Mouse (Mus musculus): ENCODE measurements around the gene Cox8b. TPM values are rescaled to one million over a fixed set of nuclear protein-coding genes. Genes with fewer than 3 reads are reported as not detected.
"Not testable (repeated sequence)": the region's sequence is repeated elsewhere in the genome, so short reads cannot be mapped to it uniquely, and the experiment has no call there.

Gene Cox8b
- polyA plus RNA-seq, 1 experiment from 2014 or later: not detected

GRCm38 (mm10) chr7:140905642-140906081, 5.4 kb upstream of the Cox8b start:
- no peaks in the 10 kb centered on the region for H3K9me3 ChIP-seq (ENCODE audit: control insufficient read depth, low read length)
- H3K27ac ChIP-seq (ENCODE audit: low read length): no peak overlapping the region
- H3K27me3 ChIP-seq (replicated peaks; ENCODE audit: control insufficient read depth, insufficient read depth, low read length): no peaks in the 10 kb centered on the region
- no peaks in the 10 kb centered on the region for H3K36me3 ChIP-seq (ENCODE audit: control insufficient read depth, insufficient read depth)
- no peak overlapping the region for H3K4me2 ChIP-seq (ENCODE audit: low read length)
- H3K4me1 ChIP-seq (replicated peaks; ENCODE audit: control insufficient read depth, insufficient read depth, low read length): peaks cover 10% of the 10 kb centered on the region
- ATAC-seq: no peak
- 90% methylated on average over 2 of the region's 2 CpGs for WGBS
- no peak overlapping the region for H3K9ac ChIP-seq (replicated peaks; ENCODE audit: low read depth, low read length)
- no peak overlapping the region for H3K4me3 ChIP-seq (replicated peaks; ENCODE audit: low read length)

- Histone ChIP-seq H3K9ac (replicated peaks; ENCODE audit: low read depth, low read length) (no peak overlapping the region), H3K36me3 (ENCODE audit: control insufficient read depth, insufficient read depth) (no peaks in the 10 kb centered on the region), H3K27ac (ENCODE audit: low read length) (no peak overlapping the region), H3K4me1 (replicated peaks; ENCODE audit: control insufficient read depth, insufficient read depth, low read length) (0 out of 2 replicates have a peak, but pooled peaks cover 4% of the 10 kb centered on the region), H3K27me3 (replicated peaks; ENCODE audit: control insufficient read depth, insufficient read depth, low read length) (no peaks in the 10 kb centered on the region), H3K4me3 (replicated peaks; ENCODE audit: low read length) (no peak overlapping the region), H3K4me2 (ENCODE audit: low read length) (no peak overlapping the region), H3K9me3 (ENCODE audit: control insufficient read depth, low read length) (no peaks in the 10 kb centered on the region)
- ATAC-seq: 0 out of 2 replicates have a peak, but pooled peaks have one; percentile 28
- 24% methylated on average over 13 of the region's 13 CpGs for WGBS
These were observed 3.0 kb upstream of the Cox8b start for GRCm38 (mm10) chr7:140903212-140903611.

GRCm38 (mm10) chr7:140902036-140902875, 2.0 kb upstream of the Cox8b start:
- Histone ChIP-seq H3K27me3 (replicated peaks; ENCODE audit: control insufficient read depth, insufficient read depth, low read length) (no peaks in the 10 kb centered on the region), H3K9me3 (ENCODE audit: control insufficient read depth, low read length) (no peaks in the 10 kb centered on the region), H3K27ac (ENCODE audit: low read length) (no peak overlapping the region), H3K4me2 (ENCODE audit: low read length) (no peak overlapping the region), H3K4me3 (replicated peaks; ENCODE audit: low read length) (no peak overlapping the region), H3K9ac (replicated peaks; ENCODE audit: low read depth, low read length) (no peak overlapping the region), H3K4me1 (replicated peaks; ENCODE audit: control insufficient read depth, insufficient read depth, low read length) (0 out of 2 replicates have a peak, but pooled peaks cover 4% of the 10 kb centered on the region), H3K36me3 (ENCODE audit: control insufficient read depth, insufficient read depth) (peaks cover 6% of the 10 kb centered on the region; the same call in 1 of the 2 replicates)
- 75% methylated on average over 15 of the region's 15 CpGs for WGBS
- no peak for ATAC-seq

GRCm38 (mm10) chr7:140899121-140899520, 1.1 kb downstream of the Cox8b start:
- H3K36me3 ChIP-seq (ENCODE audit: control insufficient read depth, insufficient read depth): peaks cover 17% of the 10 kb centered on the region
- 91% methylated on average over 3 of the region's 3 CpGs for WGBS
- H3K27me3 ChIP-seq (replicated peaks; ENCODE audit: control insufficient read depth, insufficient read depth, low read length): no peaks in the 10 kb centered on the region
- H3K9me3 ChIP-seq (ENCODE audit: control insufficient read depth, low read length): no peaks in the 10 kb centered on the region
- H3K4me3 ChIP-seq (replicated peaks; ENCODE audit: low read length): no peak overlapping the region
- no peak overlapping the region for H3K9ac ChIP-seq (replicated peaks; ENCODE audit: low read depth, low read length)
- ATAC-seq: no peak
- H3K4me1 ChIP-seq (replicated peaks; ENCODE audit: control insufficient read depth, insufficient read depth, low read length): 0 out of 2 replicates have a peak, but pooled peaks cover 4% of the 10 kb centered on the region
- H3K27ac ChIP-seq (ENCODE audit: low read length): no peak overlapping the region
- H3K4me2 ChIP-seq (ENCODE audit: low read length): no peak overlapping the region

GRCm38 (mm10) chr7:140897863-140898262, 2.4 kb downstream of the Cox8b start:
- peaks cover 21% of the 10 kb centered on the region for H3K36me3 ChIP-seq (ENCODE audit: control insufficient read depth, insufficient read depth)
- H3K27ac ChIP-seq (ENCODE audit: low read length): no peak overlapping the region
- no peak overlapping the region for H3K4me2 ChIP-seq (ENCODE audit: low read length)
- 90% methylated on average over 7 of the region's 7 CpGs for WGBS
- no peak overlapping the region for H3K9ac ChIP-seq (replicated peaks; ENCODE audit: low read depth, low read length)
- H3K4me1 ChIP-seq (replicated peaks; ENCODE audit: control insufficient read depth, insufficient read depth, low read length): no peaks in the 10 kb centered on the region
- H3K4me3 ChIP-seq (replicated peaks; ENCODE audit: low read length): no peak overlapping the region
- H3K27me3 ChIP-seq (replicated peaks; ENCODE audit: control insufficient read depth, insufficient read depth, low read length): no peaks in the 10 kb centered on the region
- ATAC-seq: no peak
- no peaks in the 10 kb centered on the region for H3K9me3 ChIP-seq (ENCODE audit: control insufficient read depth, low read length)

GRCm38 (mm10) chr7:140894611-140895010, 5.6 kb downstream of the Cox8b start:
- no peaks in the 10 kb centered on the region for H3K27me3 ChIP-seq (replicated peaks; ENCODE audit: control insufficient read depth, insufficient read depth, low read length)
- no peaks in the 10 kb centered on the region for H3K4me1 ChIP-seq (replicated peaks; ENCODE audit: control insufficient read depth, insufficient read depth, low read length)
- 93% methylated on average over 3 of the region's 3 CpGs for WGBS
- no peak overlapping the region for H3K27ac ChIP-seq (ENCODE audit: low read length)
- peaks cover 29% of the 10 kb centered on the region for H3K36me3 ChIP-seq (ENCODE audit: control insufficient read depth, insufficient read depth)
- no peaks in the 10 kb centered on the region for H3K9me3 ChIP-seq (ENCODE audit: control insufficient read depth, low read length)
- no peak for ATAC-seq
- H3K4me3 ChIP-seq (replicated peaks; ENCODE audit: low read length): no peak overlapping the region
- H3K9ac ChIP-seq (replicated peaks; ENCODE audit: low read depth, low read length): no peak overlapping the region
- no peak overlapping the region for H3K4me2 ChIP-seq (ENCODE audit: low read length)

- Histone ChIP-seq H3K4me3 (replicated peaks; ENCODE audit: low read length) (no peak overlapping the region), H3K27me3 (replicated peaks; ENCODE audit: control insufficient read depth, insufficient read depth, low read length) (no peaks in the 10 kb centered on the region), H3K9ac (replicated peaks; ENCODE audit: low read depth, low read length) (no peak overlapping the region), H3K36me3 (ENCODE audit: control insufficient read depth, insufficient read depth) (peaks cover 34% of the 10 kb centered on the region), H3K4me1 (replicated peaks; ENCODE audit: control insufficient read depth, insufficient read depth, low read length) (no peaks in the 10 kb centered on the region), H3K9me3 (ENCODE audit: control insufficient read depth, low read length) (no peaks in the 10 kb centered on the region), H3K27ac (ENCODE audit: low read length) (no peak overlapping the region), H3K4me2 (ENCODE audit: low read length) (no peak overlapping the region)
- 81% methylated on average over 7 of the region's 7 CpGs for WGBS
- ATAC-seq: no peak
These were observed 6.2 kb downstream of the Cox8b start for GRCm38 (mm10) chr7:140894031-140894430.

- not testable (repeated sequence) for H3K27me3 ChIP-seq (replicated peaks; ENCODE audit: control insufficient read depth, insufficient read depth, low read length); ATAC-seq; H3K9ac ChIP-seq (replicated peaks; ENCODE audit: low read depth, low read length); H3K9me3 ChIP-seq (ENCODE audit: control insufficient read depth, low read length); H3K4me3 ChIP-seq (replicated peaks; ENCODE audit: low read length); H3K4me2 ChIP-seq (ENCODE audit: low read length); H3K27ac ChIP-seq (ENCODE audit: low read length); H3K4me1 ChIP-seq (replicated peaks; ENCODE audit: control insufficient read depth, insufficient read depth, low read length)
- 95% methylated on average over 16 of the region's 16 CpGs for WGBS
- H3K36me3 ChIP-seq (ENCODE audit: control insufficient read depth, insufficient read depth): peaks cover 41% of the 10 kb centered on the region
These were observed 9.6 kb downstream of the Cox8b start for GRCm38 (mm10) chr7:140890636-140891035.

- ATAC-seq: no peak; the same call in 1 of the 2 replicates
These were observed 17.8 kb downstream of the Cox8b start for GRCm38 (mm10) chr7:140882469-140882803.

More at GRCm38 (mm10) chr7:140882469-140882803, 17.8 kb downstream of the Cox8b start:
- no peaks in the 10 kb centered on the region for H3K9me3 ChIP-seq (ENCODE audit: control insufficient read depth, low read length)
- no peaks in the 10 kb centered on the region for H3K27me3 ChIP-seq (replicated peaks; ENCODE audit: control insufficient read depth, insufficient read depth, low read length)
- H3K9ac ChIP-seq (replicated peaks; ENCODE audit: low read depth, low read length): peak overlapping the region; percentile 68
- H3K4me3 ChIP-seq (replicated peaks; ENCODE audit: low read length): peak overlapping the region; percentile 59
- H3K4me2 ChIP-seq (ENCODE audit: low read length): peak overlapping the region; percentile 78
- H3K36me3 ChIP-seq (ENCODE audit: control insufficient read depth, insufficient read depth): peaks cover 13% of the 10 kb centered on the region
- 0% methylated on average over 12 of the region's 12 CpGs for WGBS
- peaks cover 9% of the 10 kb centered on the region for H3K4me1 ChIP-seq (replicated peaks; ENCODE audit: control insufficient read depth, insufficient read depth, low read length)
- peak overlapping the region; percentile 49 for H3K27ac ChIP-seq (ENCODE audit: low read length)

All from forebrain, embryonic 16.5 days (tissue).